Mouse (Mus musculus) heart, postnatal 4 days (tissue): ENCODE data around the gene Btk. TPM values are rescaled to one million over a fixed set of nuclear protein-coding genes. Genes with fewer than 3 reads are reported as not detected.

Source experiments
- DNase-seq: peaks from one replicate; pipeline ENCODE4 v3.0.0; 2021
- total RNA-seq, 2 experiments: library from RNA; stranded (reverse); gene quantifications; 2 replicates each; pipeline ENCODE4 v1.2.3; 2021

Btk gene
- total RNA-seq = under 1 TPM; 0.63 to 0.71 TPM

GRCm38 (mm10) chrX:134582888-134583669, at the start of gene Btk:
Gene Btk (minus strand): TSS chrX:134583570.
- no peak for DNase-seq

GRCm38 (mm10) chrX:134632710-134633109, 49.3 kb upstream of the Btk start:
- DNase-seq = no peak

- no peak for DNase-seq
Measured at GRCm38 (mm10) chrX:134628200-134628599, 44.8 kb upstream of the Btk start.

GRCm38 (mm10) chrX:134623350-134623749, 40.0 kb upstream of the Btk start:
- no peak for DNase-seq

- no peak for DNase-seq
Measured at GRCm38 (mm10) chrX:134621685-134622084, 38.3 kb upstream of the Btk start.

- DNase-seq = no peak
Measured at GRCm38 (mm10) chrX:134620254-134620865, 37.0 kb upstream of the Btk start.

- no peak for DNase-seq
Measured at GRCm38 (mm10) chrX:134619695-134620094, 36.3 kb upstream of the Btk start.

GRCm38 (mm10) chrX:134614306-134614705, 30.9 kb upstream of the Btk start:
- DNase-seq = peak; percentile 20

- peak; percentile 75 for DNase-seq
Measured at GRCm38 (mm10) chrX:134612285-134612959, 29.1 kb upstream of the Btk start.

GRCm38 (mm10) chrX:134610984-134611383, 27.6 kb upstream of the Btk start:
- DNase-seq = no peak

GRCm38 (mm10) chrX:134609472-134609871, 26.1 kb upstream of the Btk start:
- DNase-seq = no peak

- DNase-seq = peak; percentile 11
Measured at GRCm38 (mm10) chrX:134601380-134602120, 18.2 kb upstream of the Btk start.

GRCm38 (mm10) chrX:134600659-134601379, 17.4 kb upstream of the Btk start, which contains the start of the genes Gla and Hnrnph2:
Gene Gla (minus strand): TSS chrX:134601125.
Gene Hnrnph2 (plus strand): TSS chrX:134601179.
- DNase-seq = peak; percentile 88

- DNase-seq = no peak
Measured at GRCm38 (mm10) chrX:134599922-134600565, 16.7 kb upstream of the Btk start.

GRCm38 (mm10) chrX:134589836-134590235, 6.5 kb upstream of the Btk start:
- DNase-seq = no peak

GRCm38 (mm10) chrX:134588997-134589396, 5.6 kb upstream of the Btk start:
- no peak for DNase-seq

GRCm38 (mm10) chrX:134588261-134588660, 4.9 kb upstream of the Btk start:
- no peak for DNase-seq

GRCm38 (mm10) chrX:134586447-134586846, 3.1 kb upstream of the Btk start:
- no peak for DNase-seq

GRCm38 (mm10) chrX:134585103-134586002, 2.0 kb upstream of the Btk start, which contains the start of gene Rpl36a:
Gene Rpl36a (plus strand): TSS chrX:134585654.
- peak; percentile 95 for DNase-seq

GRCm38 (mm10) chrX:134582270-134582669, 1.1 kb downstream of the Btk start:
- no peak for DNase-seq
